Mouse (Mus musculus): ENCODE results near the gene Slc1a3. TPM values are rescaled to one million over a fixed set of nuclear protein-coding genes. Genes with fewer than 3 reads are reported as not detected.
A peak's percentile ranks its signal among the peaks of the same experiment; 100 is the strongest.

Slc1a3 gene
- total RNA-seq (2021): 100 to 1,000 TPM; 377 to 416 TPM

DNA sequence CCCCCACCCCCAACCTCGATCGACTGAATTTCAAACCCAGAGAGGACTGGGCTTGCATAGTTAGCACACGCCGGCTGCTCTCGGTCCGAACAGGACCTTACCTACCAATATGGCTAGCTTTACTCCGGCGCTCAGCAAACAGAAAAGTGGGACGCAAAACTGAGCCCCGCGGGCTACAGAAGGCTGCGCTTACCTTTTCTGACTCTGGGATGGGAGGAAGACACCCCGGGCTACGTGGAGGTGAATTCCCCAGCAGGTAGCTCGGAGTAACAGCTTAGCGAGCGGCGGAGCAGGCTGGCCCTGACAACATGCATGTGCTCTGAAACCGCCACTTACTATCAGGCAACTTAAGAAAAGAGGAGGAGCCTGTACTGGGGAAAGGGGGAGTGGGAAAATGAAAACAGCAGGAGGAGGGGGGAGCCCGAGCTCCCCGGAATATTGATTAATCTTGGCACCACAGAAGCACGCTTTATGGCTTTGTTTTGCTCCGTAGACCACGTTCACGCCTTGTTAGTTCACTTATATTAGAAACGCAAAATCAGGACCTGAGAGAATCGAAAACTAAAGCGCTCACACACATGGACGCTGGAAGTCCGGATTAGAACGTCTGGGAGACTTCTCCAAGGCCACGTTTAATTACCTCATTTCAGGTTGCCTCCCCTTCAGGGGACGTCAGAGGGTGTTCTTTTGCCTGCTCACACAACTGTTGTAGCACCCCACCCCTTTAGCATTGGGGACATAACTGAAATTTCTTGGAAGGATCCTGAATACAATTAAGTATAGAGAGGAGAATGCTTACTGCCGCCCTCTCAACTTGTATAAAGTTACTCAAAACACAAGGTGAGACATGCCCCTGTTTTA lies at the start of gene Slc1a3:
Gene Slc1a3, minus strand, starts transcription at position 619 of the 861 bp plus-strand sequence.
- DNase-seq: peak; percentile 56

DNA sequence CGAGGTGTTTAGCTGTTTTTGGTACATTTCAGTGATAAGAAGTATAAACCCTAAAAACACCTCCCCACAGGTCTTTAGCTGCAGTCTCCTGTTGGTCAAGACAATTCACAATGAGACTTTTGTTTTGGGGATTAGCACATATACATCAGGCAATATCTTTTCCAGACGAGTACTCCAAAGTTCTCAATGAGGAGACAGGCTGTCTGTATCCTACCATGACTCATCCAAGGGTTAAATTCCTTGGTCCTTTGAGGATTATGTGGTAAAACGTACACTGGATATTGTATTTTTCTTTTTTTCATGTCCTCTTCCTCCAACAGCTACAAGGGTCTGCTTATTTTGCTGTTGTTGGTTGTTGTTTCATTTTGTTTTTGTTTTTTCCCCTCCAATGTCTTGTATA lies 48.5 kb upstream of the Slc1a3 start:
- DNase-seq: no peak

DNA sequence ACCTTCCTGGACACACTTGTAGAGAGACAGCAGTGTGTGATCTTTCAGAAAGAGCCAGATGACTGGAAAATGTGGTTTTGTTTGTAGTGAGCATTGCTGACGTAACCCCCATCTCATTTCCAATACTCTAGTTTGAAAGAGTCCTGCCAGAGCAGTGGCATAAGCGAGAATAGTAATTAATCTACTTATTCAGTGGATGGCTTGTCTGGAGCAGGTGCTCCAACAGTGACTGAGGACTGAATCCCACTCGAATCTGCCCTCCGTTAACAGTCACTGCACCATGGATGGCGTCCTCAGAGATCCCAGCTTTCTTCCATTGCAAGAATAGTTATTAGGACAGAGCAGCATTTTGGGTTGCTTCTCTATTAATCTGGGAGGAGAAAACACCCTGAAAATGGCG lies 45.9 kb upstream of the Slc1a3 start:
- DNase-seq: no peak

DNA sequence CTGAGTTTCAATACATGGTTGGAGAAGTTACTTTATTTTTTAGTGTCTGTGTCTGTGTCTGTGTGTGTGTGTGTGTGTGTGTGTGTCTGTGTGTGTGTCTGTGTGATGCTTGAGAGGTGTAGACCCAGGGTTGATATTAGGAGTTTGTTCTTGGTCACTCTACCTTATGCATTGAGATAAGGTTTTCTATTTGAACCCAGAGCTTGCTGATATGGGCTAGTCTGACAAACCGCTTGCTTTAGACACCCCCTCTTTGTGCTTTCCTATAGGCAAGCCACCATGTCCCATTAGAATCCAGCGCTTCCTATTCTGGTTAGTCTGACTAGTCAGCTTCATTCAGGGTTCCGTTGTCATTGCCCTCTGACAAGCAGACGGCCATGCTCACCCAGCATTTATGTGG lies 39.2 kb upstream of the Slc1a3 start:
- DNase-seq: no peak

DNA sequence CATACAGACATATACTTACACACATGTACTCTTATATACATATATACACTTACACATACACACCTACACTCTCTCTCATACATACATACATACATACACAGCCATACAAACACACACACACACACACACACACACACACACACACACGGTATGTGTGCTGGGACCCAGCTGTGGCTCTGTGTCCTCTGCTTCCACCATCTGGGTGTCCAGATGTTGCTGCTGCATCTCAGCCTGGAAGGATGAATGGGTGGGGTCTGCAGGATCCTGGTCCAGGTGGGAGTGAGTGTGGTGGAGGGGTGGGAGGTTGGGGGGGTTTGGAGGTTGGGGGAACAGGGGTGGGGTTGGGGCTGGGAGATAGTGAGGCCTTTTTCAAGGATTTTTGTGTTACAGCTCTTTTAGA lies 38.2 kb upstream of the Slc1a3 start:
- no peak for DNase-seq

DNA sequence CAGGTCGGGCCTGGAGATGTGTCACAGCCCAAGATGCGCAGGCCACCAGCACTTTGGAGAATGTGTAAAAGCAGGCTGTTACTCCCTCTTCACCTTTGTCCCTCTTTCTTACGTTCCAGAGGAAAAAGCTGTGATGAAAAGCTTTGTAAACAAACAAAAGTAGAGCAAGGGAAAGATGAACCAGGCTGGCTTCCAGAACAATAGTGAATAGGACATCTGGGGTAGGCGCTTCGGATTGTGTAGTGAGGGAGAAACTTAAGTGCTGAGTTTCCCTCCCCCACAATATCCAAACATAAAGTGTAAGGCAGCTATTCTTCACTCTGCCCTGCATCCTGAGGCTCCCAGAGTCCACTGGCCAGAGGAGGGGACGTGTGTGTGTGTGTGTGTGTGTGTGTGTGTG lies 31.0 kb upstream of the Slc1a3 start:
- DNase-seq: no peak

DNA sequence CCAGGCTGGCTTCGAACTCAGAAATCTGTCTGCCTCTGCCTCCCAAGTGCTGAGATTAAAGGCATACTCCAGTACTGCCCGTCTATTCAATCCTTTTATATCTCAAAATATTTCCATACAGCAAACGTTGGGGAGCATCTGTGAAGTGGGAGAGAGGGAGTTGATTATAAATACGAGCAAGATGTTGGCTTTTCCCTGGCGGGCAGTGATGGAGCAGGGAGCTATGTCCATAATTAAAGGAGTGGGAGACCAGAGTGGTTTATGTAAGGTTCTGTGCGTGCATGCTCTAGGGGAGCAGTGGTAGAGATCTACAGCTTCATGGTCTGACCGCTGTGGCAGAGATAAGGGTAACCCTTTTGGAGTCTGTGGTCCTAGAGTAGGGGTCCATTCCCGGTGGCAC lies 30.2 kb upstream of the Slc1a3 start:
- DNase-seq: no peak

DNA sequence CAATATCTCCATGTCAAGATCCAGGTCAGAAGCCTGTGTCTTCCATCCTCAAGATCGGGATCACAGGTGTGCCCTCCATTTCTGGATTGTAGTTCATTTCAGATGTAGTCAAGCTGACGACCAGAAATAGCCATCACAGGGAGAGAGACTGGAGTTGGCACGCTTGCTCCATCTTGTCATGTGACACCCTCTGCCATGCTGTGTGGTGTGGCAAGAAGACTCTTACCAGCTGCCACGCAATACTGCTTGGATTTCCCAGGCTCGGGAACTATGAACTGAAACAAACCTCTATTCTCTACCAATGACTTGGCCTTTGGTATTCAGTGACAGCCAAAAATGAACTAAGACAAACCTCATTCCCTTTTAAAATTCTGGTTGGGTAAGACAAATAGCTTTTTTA lies 27.6 kb upstream of the Slc1a3 start:
- DNase-seq: no peak

DNA sequence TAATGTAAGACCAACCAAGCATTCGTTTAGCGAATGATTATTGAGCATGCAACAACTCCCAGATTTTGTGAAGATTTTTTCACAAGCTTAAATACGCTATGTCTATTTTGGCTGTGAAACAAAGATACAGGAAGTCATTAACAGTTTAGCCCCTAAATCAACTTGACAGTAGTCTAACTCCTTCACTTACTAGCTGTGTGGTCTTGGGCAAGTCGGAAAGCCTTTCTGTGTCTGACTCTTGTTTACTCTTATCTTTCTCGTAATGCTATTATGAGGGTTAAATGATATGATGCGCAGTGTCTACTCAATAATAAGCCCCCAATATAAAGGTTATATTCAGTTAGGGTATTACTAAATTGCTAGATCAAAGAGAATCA lies 23.8 kb upstream of the Slc1a3 start:
- DNase-seq: no peak

DNA sequence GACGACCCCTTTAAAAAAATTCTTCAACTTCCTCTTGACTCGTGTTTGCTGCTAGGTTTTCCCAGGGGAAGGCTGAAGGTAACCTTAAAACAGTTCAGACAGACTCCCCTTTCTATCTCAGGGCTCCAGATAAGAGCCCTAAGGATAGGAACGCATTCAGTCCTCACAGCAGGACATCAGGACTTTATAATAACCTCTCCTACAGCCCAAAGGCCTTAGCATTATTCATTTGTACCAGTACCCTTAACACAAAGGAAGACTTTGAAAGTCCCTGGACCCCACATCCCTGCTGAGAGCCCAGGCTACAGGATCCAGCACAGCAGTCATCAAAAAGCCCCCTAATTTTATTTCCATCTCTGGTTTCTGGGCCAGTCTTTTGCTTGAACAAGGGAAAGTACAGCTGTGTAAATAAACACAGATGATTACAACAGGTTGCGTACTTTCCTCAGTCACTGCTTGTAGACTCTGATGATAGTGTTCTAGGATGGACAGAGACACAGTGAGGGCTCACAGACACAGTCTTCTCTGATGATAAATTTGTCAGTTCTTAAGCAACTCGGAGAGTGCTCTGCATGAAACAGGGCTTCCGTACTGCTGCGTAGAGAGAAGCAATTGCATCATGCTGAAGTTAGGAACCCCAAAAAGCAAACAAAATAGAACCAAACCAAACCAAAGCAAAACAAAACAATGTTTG lies 23.3 kb upstream of the Slc1a3 start:
- no peak for DNase-seq

DNA sequence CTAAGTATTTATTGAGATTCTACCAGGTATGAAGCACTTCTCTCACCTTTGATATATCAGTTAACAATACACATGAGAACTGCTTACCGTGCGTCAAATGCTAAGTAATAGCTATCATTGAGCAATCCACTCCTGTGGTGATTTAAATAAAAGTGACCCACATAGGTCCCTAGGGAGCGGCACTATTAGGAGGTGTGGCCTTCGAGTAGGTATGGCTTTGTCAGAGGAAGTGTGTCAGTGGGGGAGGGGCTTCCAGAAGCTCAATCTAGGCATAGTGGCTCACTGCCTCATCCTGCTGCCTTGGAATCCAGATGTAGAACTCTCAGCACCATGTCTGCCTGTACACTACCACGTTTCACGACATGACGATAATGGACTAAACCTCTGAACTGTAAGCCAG lies 18.3 kb upstream of the Slc1a3 start:
- DNase-seq: no peak

DNA sequence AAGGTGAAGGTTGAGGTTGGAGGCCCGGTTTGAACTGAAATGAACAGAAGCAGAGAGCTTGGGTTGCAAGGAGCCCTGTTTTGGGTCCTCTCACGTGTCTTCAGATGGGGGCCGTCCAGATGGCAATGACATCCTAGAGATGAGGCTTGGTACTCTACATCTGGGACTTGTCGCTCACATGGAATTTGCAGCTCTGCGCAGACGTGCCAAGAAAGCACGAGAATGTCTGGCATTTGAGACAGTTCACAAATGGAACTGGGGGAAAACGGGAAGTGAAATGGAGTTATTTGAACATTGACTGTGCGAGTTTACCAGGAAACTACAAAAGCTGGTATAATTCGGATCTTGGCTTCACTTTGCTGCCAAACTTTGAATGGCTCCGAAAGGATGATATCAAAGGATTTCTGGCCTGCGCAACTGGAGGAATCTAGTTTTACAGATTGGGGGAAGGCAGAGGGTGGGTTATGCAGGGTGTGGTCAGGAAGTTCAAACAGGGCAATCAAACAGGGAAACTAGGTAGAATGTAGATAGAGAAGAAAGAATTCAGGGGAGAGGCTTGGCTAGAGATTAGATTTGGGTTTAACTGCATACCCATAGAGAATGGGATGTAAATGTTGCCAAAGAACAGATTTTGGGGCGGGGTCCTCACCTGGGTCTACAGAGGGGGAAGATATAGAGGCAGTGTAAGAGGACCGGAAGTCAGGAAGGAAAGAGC lies 12.0 kb upstream of the Slc1a3 start:
- no peak for DNase-seq

DNA sequence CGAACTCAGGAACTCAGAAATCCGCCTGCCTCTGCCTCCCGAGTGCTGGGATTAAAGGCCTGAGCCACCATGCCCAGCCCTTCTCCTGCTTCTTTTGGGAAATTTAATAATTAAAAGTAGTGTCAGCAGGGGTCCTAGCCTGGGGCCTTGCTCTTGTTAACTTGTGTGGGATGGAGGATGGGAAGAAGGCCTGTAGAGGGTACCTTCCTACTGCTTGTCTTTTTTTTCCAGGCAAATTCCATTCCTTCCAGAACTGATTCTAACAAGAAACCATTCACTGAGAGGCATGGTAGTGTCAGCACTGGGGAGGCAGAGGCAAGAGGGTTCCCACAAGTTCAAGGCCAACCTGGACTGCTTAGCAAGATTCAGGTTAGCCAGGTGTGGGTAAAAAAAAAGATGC lies 11.2 kb upstream of the Slc1a3 start:
- no peak for DNase-seq

DNA sequence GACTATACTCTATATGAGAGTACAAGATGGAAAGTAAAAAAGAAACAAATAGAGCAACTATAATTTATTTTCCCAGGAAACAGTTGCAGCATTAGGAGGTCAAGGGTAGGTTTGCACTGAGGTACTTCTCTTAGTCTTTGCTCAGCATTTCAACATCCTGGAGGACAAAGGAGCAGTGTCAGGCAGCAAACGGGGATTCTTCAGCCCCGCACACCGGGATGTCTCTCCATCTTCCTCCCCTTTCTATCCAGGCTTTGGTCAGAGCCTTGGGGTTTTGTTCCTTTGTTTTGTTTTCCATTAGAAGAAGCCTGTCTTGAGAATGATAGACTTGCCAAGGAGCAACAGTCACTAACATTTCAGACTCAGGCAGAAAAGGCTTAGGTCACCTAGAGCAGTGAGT lies 10.4 kb upstream of the Slc1a3 start:
- no peak for DNase-seq

DNA sequence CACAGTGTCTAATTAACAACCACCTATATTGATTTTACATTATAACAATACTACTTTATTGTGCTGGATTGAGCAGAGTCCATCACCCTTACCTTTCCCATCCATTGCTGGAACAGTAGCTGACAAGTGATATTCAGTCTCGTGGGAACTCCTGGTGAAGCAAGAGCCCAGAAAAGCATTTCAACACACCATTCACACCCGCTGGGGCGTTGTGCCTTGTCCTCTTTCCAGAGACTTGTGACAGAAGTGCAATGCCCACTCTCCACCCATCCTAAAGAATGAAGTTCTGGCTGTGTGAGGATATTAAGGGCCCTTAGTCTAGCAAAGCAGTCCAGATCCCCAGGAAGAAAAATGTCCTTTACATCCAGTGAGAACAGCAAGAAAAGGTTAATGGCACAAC lies 7.9 kb upstream of the Slc1a3 start:
- DNase-seq: no peak

DNA sequence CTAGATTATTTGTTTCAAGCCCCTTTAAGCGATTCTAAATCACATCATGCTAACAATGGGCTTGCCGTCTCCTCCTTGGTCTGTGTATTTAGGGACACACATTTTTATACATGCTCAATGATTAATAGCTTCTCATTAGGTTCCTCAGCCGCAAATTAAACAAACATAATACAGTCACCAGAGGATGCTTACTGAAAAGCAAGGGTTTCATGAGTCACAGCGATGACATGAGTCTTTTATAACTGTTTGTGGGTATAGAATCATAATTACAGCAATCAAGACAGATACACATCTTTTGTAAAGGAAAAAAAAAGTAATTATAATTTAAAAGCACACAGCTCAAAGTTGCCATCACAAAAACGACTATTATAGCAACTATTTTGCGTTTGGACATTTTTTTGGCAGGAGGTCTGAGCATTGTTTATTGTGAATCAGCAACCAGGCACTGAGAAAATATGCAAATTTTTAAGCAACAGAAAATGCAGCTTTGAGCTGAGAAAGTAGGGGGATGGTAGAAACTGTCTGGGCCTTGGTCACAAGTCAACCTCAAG lies 6.5 kb upstream of the Slc1a3 start:
- DNase-seq: no peak

DNA sequence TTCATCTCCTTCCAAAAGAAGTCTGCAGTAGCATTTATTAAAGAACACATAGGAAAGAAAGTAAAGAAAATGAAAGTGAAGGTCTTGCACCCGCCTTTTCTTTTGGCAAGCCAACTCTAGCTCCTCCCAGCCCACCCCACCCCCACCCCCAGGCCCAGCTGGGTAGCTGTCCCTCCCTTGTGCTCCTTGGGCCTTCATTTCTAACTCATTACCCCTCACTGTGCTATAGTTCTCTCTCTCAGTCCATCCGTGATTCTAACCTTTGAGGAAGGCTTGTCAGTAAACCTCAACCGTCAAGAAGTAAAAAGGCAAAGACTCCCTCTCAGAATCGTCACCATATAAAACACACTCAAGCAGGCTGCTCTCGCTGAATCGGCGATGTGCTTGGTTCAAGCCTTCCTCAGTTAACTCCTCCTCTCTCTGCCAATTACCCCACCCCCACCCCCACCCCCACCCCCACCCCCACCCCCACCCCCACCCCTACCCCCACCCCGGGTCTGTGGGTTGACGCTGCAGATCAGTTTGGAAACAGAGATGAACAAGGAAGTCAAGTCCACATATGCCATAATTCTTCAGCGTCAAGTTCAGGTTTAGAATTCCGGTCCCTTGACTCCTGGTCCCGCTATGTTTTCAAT lies 5.9 kb upstream of the Slc1a3 start:
- DNase-seq: no peak

DNA sequence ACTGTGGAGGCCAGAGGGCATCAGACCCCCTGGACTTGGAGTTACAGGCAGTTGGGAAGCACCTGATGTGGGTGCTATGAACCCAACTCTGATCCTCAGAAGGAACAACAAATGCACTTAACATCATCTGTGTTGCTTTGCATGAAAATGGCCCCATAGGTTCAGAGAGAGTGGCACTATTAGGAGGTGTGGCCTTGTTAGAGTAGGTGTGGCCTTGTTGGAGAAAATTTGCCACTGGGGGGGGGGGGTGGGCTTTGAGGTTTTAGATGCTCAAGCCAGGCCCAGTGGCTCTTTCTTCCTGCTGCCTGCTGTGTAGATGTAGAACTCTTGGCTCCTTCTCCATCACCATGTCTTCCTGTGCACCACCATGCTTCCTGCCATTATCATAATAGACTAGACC lies 5.1 kb upstream of the Slc1a3 start:
- no peak for DNase-seq

DNA sequence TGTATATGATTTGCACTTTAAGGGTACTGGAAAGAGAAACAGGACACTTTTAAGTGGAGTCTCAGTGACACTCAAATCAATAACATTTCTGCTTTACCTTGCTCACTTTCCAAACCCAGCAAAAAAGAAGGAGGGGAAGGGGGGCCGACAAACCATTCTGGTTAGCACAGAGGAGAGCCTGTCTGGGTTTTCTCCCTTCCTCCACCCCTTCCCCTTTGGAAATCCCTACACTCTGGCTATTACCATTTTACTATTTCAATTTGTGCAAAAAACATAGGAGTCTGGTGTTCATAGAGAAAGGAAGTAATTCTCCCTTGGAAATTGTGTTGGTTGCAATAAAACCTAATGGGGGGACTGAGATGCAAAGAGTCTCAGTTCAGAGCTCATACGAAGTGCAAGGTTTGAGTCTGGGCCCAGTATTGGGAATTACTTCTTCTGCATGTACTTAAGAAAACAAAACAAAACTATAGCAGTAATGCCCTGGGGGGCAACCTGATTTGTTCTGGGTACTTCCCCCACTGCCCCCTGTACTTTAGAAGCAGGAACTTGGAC lies 1.9 kb upstream of the Slc1a3 start:
- no peak for DNase-seq

DNA sequence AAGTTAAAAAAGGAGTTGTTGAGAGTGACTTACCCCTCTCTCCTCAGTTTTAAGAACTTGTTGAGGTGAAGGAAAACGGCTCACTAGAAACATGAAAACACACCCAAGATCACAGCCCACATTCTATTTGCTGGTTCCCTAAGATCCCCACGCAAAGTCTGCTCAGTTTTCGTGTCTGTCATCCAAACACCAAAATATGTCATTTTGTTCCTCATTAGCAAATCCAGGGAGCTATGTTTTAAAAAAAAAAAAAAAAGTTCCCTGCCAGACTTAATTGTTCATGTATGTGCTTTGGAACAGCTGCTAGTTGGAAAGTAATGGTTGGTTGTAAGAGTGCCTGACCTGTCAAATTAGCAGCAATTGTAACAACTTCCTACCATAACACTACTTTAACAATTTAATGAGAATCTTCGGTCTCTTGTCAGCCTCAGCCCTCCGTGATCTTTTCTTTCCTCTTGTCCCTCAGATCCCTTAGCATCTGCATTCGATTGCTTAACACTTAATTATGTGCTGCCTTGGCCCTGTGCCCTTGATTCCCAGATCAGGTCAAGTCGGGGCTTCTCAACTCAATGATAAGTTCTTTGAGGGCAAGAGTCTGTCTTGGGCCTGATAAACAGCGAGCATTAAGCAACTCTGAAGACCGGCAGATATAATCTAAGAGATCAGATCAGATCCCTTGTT lies 1.2 kb upstream of the Slc1a3 start:
- no peak for DNase-seq

DNA sequence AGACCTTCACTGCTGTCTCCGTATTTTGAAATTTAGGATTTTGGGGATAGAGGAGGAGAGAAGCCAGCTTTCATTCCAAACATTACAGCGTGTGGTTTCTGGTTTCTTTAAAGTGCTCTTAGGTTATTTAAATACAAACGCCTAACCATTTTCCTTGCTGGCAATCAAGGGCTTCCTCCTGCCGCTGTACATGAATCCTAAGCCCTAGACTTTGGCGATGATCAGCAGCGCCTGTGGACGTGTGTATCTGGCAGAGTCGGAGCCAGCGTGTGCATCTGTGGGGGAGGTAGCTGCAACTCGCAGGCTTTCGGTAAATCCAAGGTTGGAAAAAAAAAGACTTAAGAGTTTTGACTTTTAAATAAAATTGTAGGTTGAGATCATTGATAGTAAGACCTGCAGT lies 986 bp downstream of the Slc1a3 start:
- no peak for DNase-seq

DNA sequence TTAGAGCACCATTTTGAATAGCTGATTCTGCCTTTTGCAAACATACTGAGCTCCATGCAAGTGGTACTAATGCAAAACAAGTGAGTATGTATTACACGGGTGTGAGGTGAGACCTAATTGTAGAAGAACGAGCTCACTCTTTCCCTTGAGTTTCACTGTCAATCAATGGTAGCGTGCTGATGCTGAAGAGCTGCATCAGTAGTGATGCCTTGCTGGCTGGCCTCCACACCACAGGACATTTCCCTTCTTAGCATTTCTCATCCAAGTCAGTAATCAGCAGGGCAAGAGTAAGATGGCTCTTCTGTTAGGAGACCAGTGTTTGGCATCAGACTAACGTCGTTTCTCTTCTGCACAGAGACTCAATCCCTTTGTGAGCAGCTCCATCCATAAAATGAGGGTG lies 4.0 kb downstream of the Slc1a3 start:
- DNase-seq: no peak
